Mouse (Mus musculus) heart, adult 11 months (tissue): Measurements from ENCODE around the gene Pcsk2.

ENCODE experiments used
- DNase-seq: peaks from one replicate; pipeline ENCODE4 v3.0.0; 2022

Pcsk2 gene

GRCm38 (mm10) chr2:143646001-143646400, 100.0 kb downstream of the Pcsk2 start:
- DNase-seq: no peak

GRCm38 (mm10) chr2:143654621-143655020, 108.7 kb downstream of the Pcsk2 start:
- no peak for DNase-seq

GRCm38 (mm10) chr2:143656968-143657367, 111.0 kb downstream of the Pcsk2 start:
- DNase-seq: no peak

- no peak for DNase-seq
Measured at GRCm38 (mm10) chr2:143666785-143667184, 120.8 kb downstream of the Pcsk2 start.

- no peak for DNase-seq
Measured at GRCm38 (mm10) chr2:143677869-143678268, 131.9 kb downstream of the Pcsk2 start.

- no peak for DNase-seq
Measured at GRCm38 (mm10) chr2:143679513-143679912, 133.6 kb downstream of the Pcsk2 start.

GRCm38 (mm10) chr2:143681873-143682555, 136.1 kb downstream of the Pcsk2 start:
- DNase-seq: peak; percentile 66

GRCm38 (mm10) chr2:143683513-143683912, 137.6 kb downstream of the Pcsk2 start:
- no peak for DNase-seq

GRCm38 (mm10) chr2:143691244-143691643, 145.3 kb downstream of the Pcsk2 start:
- DNase-seq: no peak

- peak; percentile 66 for DNase-seq
Measured at GRCm38 (mm10) chr2:143696026-143696557, 150.1 kb downstream of the Pcsk2 start.

GRCm38 (mm10) chr2:143696704-143697103, 150.7 kb downstream of the Pcsk2 start:
- peak; percentile 77 for DNase-seq

GRCm38 (mm10) chr2:143701141-143701540, 155.2 kb downstream of the Pcsk2 start:
- DNase-seq: peak; percentile 18

GRCm38 (mm10) chr2:143702931-143703344, 157.0 kb downstream of the Pcsk2 start:
- DNase-seq: peak; percentile 73

- no peak for DNase-seq
Measured at GRCm38 (mm10) chr2:143708205-143708604, 162.2 kb downstream of the Pcsk2 start.

- peak; percentile 1 for DNase-seq
Measured at GRCm38 (mm10) chr2:143709249-143709648, 163.3 kb downstream of the Pcsk2 start.

GRCm38 (mm10) chr2:143709979-143710378, 164.0 kb downstream of the Pcsk2 start:
- DNase-seq: peak; percentile 2

GRCm38 (mm10) chr2:143711886-143712285, 165.9 kb downstream of the Pcsk2 start:
- DNase-seq: peak; percentile 35

- no peak for DNase-seq
Measured at GRCm38 (mm10) chr2:143712901-143713300, 166.9 kb downstream of the Pcsk2 start.

GRCm38 (mm10) chr2:143713902-143714301, 167.9 kb downstream of the Pcsk2 start:
- peak; percentile 4 for DNase-seq

- DNase-seq: peak; percentile 36
Measured at GRCm38 (mm10) chr2:143715110-143715509, 169.2 kb downstream of the Pcsk2 start.

GRCm38 (mm10) chr2:143723231-143723630, 177.3 kb downstream of the Pcsk2 start:
- DNase-seq: peak; percentile 52

GRCm38 (mm10) chr2:143724101-143724500, 178.1 kb downstream of the Pcsk2 start:
- peak; percentile 51 for DNase-seq

GRCm38 (mm10) chr2:143724720-143725119, 178.8 kb downstream of the Pcsk2 start:
- DNase-seq: peak; percentile 53

GRCm38 (mm10) chr2:143732501-143732900, 186.5 kb downstream of the Pcsk2 start:
- DNase-seq: no peak

GRCm38 (mm10) chr2:143735442-143735841, 189.5 kb downstream of the Pcsk2 start:
- DNase-seq: no peak
